Mouse (Mus musculus) mesoderm, embryonic 11.5 days (tissue): Measurements from ENCODE around the gene Mad2l1.

Experiments
- DNase-seq: peaks from one replicate; pipeline ENCODE4 v3.0.0-alpha.2; 2012; ENCODE audit warnings: low read depth, low spot score

The Mad2l1 gene

GRCm38 (mm10) chr6:66535028-66535862 is at the start of gene Mad2l1:
TSS of gene Mad2l1 (plus strand) at chr6:66535390.
- peak; percentile 99 for DNase-seq

GRCm38 (mm10) chr6:66493685-66494084 is 41.5 kb upstream of the Mad2l1 start:
- DNase-seq, result no peak

- no peak for DNase-seq
Observed at GRCm38 (mm10) chr6:66516368-66516767, 18.8 kb upstream of the Mad2l1 start.

GRCm38 (mm10) chr6:66528386-66528785 is 6.8 kb upstream of the Mad2l1 start:
- no peak for DNase-seq

- DNase-seq, result peak; percentile 76
Observed at GRCm38 (mm10) chr6:66533241-66533640, 1.9 kb upstream of the Mad2l1 start.

- DNase-seq, result no peak
Observed at GRCm38 (mm10) chr6:66534366-66534941, 736 bp upstream of the Mad2l1 start.

GRCm38 (mm10) chr6:66535966-66536365 is 776 bp downstream of the Mad2l1 start:
- no peak for DNase-seq

- no peak for DNase-seq
Observed at GRCm38 (mm10) chr6:66559996-66560395, 24.8 kb downstream of the Mad2l1 start, which contains the start of gene Vmn1r32. TSS of gene Vmn1r32 (minus strand) at chr6:66560096.

GRCm38 (mm10) chr6:66595804-66596203 is 60.6 kb downstream of the Mad2l1 start:
- DNase-seq, result no peak
